Mouse (Mus musculus): Measurements from ENCODE around the gene Ston2. TPM values are rescaled to one million over a fixed set of nuclear protein-coding genes. Genes with fewer than 3 reads are reported as not detected.

Ston2 gene
- total and polyA plus RNA-seq, 2 experiments from 2014 or later = 7.7 to 8.8 TPM

DNA sequence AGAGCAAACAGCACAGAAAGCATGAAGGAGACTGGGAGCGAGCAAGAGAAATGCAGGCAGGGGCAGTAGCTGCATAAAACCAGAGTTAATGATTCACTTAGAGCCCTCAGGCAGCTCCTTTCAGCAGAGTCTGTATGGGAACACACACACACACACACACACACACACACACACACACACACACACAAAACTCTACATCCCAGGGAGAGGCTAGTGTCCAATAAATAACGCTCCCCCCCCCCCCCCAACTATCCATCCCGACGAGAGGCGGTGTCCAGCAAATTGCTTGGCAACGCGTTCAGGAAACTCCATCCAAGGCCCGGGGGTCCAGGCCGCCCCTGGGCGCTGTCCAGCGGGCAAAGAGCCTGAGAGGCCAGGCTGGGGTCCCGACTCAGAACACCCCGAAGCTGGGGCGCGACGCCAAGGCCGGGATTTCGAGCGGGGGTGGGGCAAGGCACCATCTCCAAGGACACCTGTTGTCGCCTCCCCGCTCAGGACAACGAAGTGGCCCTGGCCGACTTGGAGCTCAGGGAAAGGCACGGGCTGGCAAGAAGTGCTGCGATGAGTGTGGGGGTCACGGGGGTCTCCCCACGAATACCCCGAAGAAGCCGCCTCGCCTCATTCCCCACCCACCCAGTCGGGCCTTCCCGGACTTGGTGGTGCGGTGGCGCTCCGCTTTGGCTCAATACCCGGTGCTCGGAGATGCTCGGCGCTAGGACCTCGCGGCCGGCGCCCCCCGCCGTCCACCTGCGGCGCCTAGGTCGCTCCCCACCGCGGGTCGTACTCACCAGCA, 9.8 kb downstream of the Ston2 start:
- under 1% methylated on average over 50 of the region's 51 CpGs for WGBS
- peak; percentile 67 for DNase-seq
- H3K9me3 ChIP-seq (ENCODE audit: low read length) = no peaks in the 10 kb centered on the region

DNA sequence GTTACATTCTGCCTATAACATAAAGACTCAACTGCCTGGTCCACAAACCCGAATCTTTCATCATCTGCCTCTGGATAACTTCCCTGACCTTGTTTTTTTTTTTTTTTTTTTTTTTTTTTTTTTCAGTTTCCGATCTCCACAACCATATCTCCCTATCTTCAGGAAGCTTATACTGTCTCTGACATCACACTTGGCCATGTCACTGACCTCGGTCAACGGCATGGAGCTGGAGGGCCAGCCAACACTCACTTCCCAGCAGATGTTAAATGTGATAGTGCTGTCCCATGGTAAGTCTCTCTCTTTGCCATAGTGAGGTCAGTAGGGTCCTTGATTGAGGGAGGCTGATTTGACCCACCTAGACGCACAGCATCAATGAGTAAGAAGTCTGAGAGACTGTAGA, 11.8 kb downstream of the Ston2 start:
- no peak for ATAC-seq
- no peak overlapping the region for H3K9ac ChIP-seq
- H3K4me2 ChIP-seq (ENCODE audit: low read depth) = no peak overlapping the region

More for the DNA sequence above, 9.8 kb downstream of the Ston2 start:
- no peak overlapping the region for H3K27ac ChIP-seq (ENCODE audit: low read depth, low read length)
- no peaks in the 10 kb centered on the region for H3K36me3 ChIP-seq (ENCODE audit: insufficient read depth)
- H3K4me3 ChIP-seq (ENCODE audit: low read depth, low read length) = peak overlapping the region; percentile 71
- H3K4me2 ChIP-seq (ENCODE audit: low read depth) = peak overlapping the region; percentile 98
- peak overlapping the region; percentile 64 for H3K9ac ChIP-seq
- no peaks in the 10 kb centered on the region for H3K4me1 ChIP-seq (ENCODE audit: insufficient read depth)
- TF ChIP-seq CTCF (IDR thresholded peaks at IDR 0.05; ENCODE audit: low read depth) = 0 out of 2 replicates have a peak, but pooled peaks have one; percentile 3
- H3K27me3 ChIP-seq (ENCODE audit: insufficient read depth, low read length) = no peaks in the 10 kb centered on the region
- peak; percentile 80 for ATAC-seq

DNA sequence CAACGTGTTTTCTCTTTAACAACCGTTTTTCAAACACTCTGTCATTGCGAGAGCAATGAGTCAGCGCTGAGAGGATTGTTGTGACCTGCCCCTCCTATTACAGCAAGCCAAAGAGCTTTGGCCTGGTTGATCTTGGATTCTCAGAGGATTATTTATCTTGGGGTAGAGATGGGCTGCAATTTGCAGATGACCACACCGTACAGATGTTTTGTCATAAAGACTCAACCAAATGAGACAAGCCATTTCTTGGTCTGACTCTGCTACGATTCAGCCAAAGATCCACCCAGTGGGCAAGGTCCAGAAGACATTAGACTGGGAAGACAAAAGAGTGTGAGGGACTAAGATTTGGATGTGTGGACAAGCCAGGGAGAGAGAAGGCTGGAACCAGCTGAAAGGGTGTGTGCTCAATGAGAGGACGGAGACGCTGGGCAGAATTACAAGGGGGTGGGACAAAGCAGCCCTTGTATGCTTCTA, 13.3 kb downstream of the Ston2 start:
- no peak overlapping the region for H3K4me2 ChIP-seq (ENCODE audit: low read depth)
- H3K27me3 ChIP-seq (ENCODE audit: insufficient read depth, low read length) = no peaks in the 10 kb centered on the region
- TF ChIP-seq CTCF (IDR thresholded peaks at IDR 0.05; ENCODE audit: low read depth) = no peak
- no peaks in the 10 kb centered on the region for H3K36me3 ChIP-seq (ENCODE audit: insufficient read depth)
- WGBS = 52% methylated on average over 8 of the region's 8 CpGs
- H3K27ac ChIP-seq (ENCODE audit: low read depth, low read length) = no peak overlapping the region
- H3K9ac ChIP-seq = no peak overlapping the region
- DNase-seq (no peak), ATAC-seq (no peak)
- no peak overlapping the region for H3K4me3 ChIP-seq (ENCODE audit: low read depth, low read length)
- no peaks in the 10 kb centered on the region for H3K9me3 ChIP-seq (ENCODE audit: low read length)
- no peaks in the 10 kb centered on the region for H3K4me1 ChIP-seq (ENCODE audit: insufficient read depth)

More for the DNA sequence above, 11.8 kb downstream of the Ston2 start:
- DNase-seq = no peak
- no peak for TF ChIP-seq CTCF (IDR thresholded peaks at IDR 0.05; ENCODE audit: low read depth)
- no peaks in the 10 kb centered on the region for H3K9me3 ChIP-seq (ENCODE audit: low read length)
- no peak overlapping the region for H3K4me3 ChIP-seq (ENCODE audit: low read depth, low read length)
- H3K36me3 ChIP-seq (ENCODE audit: insufficient read depth) = no peaks in the 10 kb centered on the region
- H3K27ac ChIP-seq (ENCODE audit: low read depth, low read length) = no peak overlapping the region
- H3K27me3 ChIP-seq (ENCODE audit: insufficient read depth, low read length) = no peaks in the 10 kb centered on the region
- no peaks in the 10 kb centered on the region for H3K4me1 ChIP-seq (ENCODE audit: insufficient read depth)
- WGBS = 80% methylated on average over 5 of the region's 5 CpGs

DNA sequence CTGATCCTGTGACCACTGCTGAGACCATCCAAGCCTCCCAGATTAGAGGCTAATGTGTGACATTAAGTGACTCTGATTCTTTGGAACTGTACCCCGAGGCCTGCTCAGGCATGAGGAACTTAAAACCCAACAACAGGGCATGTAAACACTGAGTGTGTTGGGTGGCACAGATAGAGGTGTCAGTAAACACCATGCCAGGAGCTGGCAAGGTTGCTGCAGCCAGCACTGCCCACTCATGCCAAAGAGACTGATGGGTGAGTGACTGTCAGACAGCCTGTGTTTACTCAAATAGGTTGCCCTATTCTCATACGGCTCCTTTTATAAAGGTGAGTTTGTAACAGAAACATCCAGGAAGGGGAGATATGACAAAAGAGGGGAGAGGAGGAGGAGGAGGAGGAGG, 19.3 kb downstream of the Ston2 start:
- Histone ChIP-seq H3K36me3 (ENCODE audit: insufficient read depth) (no peaks in the 10 kb centered on the region), H3K4me1 (ENCODE audit: insufficient read depth) (no peaks in the 10 kb centered on the region), H3K4me3 (ENCODE audit: low read depth, low read length) (no peak overlapping the region), H3K9ac (no peak overlapping the region), H3K27me3 (ENCODE audit: insufficient read depth, low read length) (no peaks in the 10 kb centered on the region), H3K9me3 (ENCODE audit: low read length) (no peaks in the 10 kb centered on the region), H3K4me2 (ENCODE audit: low read depth) (no peak overlapping the region), H3K27ac (ENCODE audit: low read depth, low read length) (no peak overlapping the region)
- 45% methylated on average over 2 of the region's 2 CpGs for WGBS
- no peak for ATAC-seq
- no peak for DNase-seq
- TF ChIP-seq CTCF (IDR thresholded peaks at IDR 0.05; ENCODE audit: low read depth) = no peak

DNA sequence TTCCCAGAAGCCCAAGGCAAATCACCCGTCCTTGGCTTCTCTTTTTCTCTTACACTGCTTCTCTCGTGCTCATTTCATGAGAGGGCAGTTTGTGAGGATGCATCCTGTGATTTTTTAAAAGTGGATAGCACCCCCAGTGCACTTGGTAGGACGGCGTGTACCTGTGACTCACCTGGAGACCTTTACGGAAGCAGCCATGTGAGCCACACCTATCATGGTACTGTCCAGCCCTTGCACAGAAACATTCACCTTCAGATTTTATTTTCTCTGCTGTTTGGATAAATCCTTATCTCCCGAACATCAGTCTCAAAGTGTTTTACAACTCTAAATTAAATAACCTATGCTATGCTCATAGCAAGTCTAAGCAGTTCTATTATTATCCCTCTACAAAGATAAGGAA, 20.0 kb downstream of the Ston2 start:
- no peak for TF ChIP-seq CTCF (IDR thresholded peaks at IDR 0.05; ENCODE audit: low read depth)
- 93% methylated on average over 6 of the region's 6 CpGs for WGBS
- Histone ChIP-seq H3K4me1 (ENCODE audit: insufficient read depth) (no peaks in the 10 kb centered on the region), H3K27ac (ENCODE audit: low read depth, low read length) (no peak overlapping the region), H3K4me3 (ENCODE audit: low read depth, low read length) (no peak overlapping the region), H3K9ac (no peak overlapping the region), H3K36me3 (ENCODE audit: insufficient read depth) (no peaks in the 10 kb centered on the region), H3K9me3 (ENCODE audit: low read length) (no peaks in the 10 kb centered on the region), H3K27me3 (ENCODE audit: insufficient read depth, low read length) (no peaks in the 10 kb centered on the region), H3K4me2 (ENCODE audit: low read depth) (no peak overlapping the region)
- ATAC-seq (no peak), DNase-seq (no peak)

DNA sequence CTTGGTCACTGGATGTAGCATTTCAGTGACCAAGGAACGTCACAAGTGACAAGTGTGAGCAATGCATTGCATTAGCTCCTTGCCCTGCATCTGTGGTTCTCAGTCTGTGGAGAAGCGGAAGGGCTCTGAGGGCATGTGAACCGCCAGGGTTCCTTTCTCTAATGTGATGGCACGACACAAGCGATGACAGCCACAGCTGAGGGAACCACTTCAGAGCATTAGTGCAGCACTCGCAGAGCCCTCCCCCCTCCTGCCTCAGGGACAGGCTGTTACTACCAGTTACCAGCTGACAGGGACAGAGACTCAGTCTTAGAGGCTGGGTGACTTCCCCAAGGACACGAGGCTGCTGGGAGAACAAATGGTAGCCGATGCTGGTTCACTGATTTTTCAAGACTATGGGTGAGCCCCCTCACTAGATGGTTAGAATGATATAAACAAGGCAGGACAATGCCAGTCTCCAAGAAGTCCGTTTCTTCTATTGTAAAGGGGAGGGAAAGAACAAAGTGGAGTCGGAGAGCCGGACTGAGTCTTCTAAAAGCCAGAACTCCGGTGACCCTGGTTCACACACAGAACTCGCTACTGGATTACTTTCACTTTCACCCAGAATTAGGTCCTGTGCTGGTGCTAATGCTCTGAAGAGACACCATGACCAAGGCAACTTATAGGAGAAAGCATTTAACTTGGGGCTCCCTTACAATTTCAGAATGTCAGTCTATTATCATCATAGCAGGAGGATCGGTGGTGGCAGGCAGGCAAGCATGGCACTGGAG, 21.7 kb downstream of the Ston2 start:
- WGBS = 46% methylated on average over 14 of the region's 14 CpGs
- no peaks in the 10 kb centered on the region for H3K27me3 ChIP-seq (ENCODE audit: insufficient read depth, low read length)
- H3K27ac ChIP-seq (ENCODE audit: low read depth, low read length) = no peak overlapping the region
- H3K9ac ChIP-seq = no peak overlapping the region
- ATAC-seq (peak; percentile 92), DNase-seq (peak; percentile 25)
- no peaks in the 10 kb centered on the region for H3K4me1 ChIP-seq (ENCODE audit: insufficient read depth)
- H3K4me2 ChIP-seq (ENCODE audit: low read depth) = peak overlapping the region; percentile 15
- no peaks in the 10 kb centered on the region for H3K9me3 ChIP-seq (ENCODE audit: low read length)
- TF ChIP-seq CTCF (IDR thresholded peaks at IDR 0.05; ENCODE audit: low read depth) = no peak
- no peaks in the 10 kb centered on the region for H3K36me3 ChIP-seq (ENCODE audit: insufficient read depth)
- no peak overlapping the region for H3K4me3 ChIP-seq (ENCODE audit: low read depth, low read length)

DNA sequence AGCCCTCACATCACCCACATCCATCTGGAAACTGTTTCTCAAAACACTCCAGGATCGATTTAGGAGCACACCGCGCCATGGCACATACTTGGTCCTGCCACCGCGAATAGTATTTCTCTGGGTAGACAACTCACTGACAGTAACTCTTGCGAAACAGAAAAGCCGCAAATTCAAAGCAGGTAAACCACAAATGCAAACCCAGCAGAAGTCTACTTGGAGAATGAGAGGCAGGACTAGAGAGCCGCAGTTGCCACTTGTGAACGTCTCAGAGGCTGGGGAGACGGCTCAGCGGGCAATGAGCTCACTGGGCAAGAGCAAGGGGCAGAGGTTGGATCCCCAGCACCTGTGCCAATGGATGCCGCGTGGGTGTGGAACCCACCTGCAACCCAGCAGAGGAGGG, 22.7 kb downstream of the Ston2 start:
- H3K4me1 ChIP-seq (ENCODE audit: insufficient read depth) = no peaks in the 10 kb centered on the region
- H3K27me3 ChIP-seq (ENCODE audit: insufficient read depth, low read length) = no peaks in the 10 kb centered on the region
- DNase-seq (no peak), ATAC-seq (no peak)
- TF ChIP-seq CTCF (IDR thresholded peaks at IDR 0.05; ENCODE audit: low read depth) = no peak
- H3K9me3 ChIP-seq (ENCODE audit: low read length) = no peaks in the 10 kb centered on the region
- 76% methylated on average over 13 of the region's 13 CpGs for WGBS
- H3K27ac ChIP-seq (ENCODE audit: low read depth, low read length) = no peak overlapping the region
- H3K4me2 ChIP-seq (ENCODE audit: low read depth) = no peak overlapping the region
- H3K36me3 ChIP-seq (ENCODE audit: insufficient read depth) = no peaks in the 10 kb centered on the region
- no peak overlapping the region for H3K9ac ChIP-seq
- H3K4me3 ChIP-seq (ENCODE audit: low read depth, low read length) = no peak overlapping the region
